Mouse (Mus musculus): ENCODE data around the gene Xlr4c. TPM values are rescaled to one million over a fixed set of nuclear protein-coding genes. Genes with fewer than 3 reads are reported as not detected.

Gene Xlr4c
- total RNA-seq (2023): 60.6 TPM

DNA sequence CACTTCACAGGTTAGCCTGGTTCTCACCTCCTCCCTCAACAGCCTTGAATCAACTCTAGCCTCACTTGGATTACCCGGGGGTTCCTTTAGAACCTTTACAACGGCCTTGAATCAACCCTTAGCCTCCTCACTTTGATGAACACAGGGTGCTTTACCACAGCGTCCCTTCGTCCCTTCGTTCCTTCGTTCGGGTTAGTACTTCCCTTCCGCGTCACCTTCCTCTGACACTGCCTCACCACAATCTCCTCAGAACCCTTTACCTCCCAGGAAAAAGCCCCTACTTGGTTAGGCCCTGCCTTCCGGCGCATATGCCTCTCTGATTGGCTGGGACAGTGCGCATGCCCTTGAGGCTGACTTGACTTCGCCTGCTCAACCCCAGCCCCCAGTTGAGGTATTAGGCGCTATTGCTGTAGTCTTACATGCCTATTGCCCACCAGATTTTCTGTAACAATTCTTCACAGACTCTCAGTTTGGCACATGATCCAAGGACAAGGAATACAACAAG, at the start of gene Xlr4c:
TSS of gene Xlr4c (minus strand) at position 310 of the 505 bp plus-strand sequence.

DNA sequence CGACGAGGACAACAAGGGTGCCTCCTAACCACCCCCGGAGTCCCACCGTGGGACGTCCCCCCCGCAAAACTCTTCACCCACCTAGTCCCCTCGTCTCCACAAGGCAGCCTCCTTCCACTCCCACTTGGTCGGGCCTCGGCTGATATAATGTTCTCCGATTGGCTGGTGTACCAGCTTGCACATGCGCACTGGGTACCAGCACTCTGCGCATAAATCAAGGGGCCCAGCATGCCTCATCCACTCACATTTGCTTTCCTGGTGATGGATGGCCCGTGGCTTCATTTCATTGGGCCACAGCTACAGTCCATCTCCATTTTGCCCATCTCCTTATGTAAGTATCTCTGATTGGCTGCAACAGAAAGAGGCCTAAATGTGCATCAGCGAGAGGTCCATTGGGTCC, 22.3 kb upstream of the Xlr4c start, which contains the start of gene Xlr3c:
TSS of gene Xlr3c (minus strand) at position 121 of the 400 bp plus-strand sequence.

DNA sequence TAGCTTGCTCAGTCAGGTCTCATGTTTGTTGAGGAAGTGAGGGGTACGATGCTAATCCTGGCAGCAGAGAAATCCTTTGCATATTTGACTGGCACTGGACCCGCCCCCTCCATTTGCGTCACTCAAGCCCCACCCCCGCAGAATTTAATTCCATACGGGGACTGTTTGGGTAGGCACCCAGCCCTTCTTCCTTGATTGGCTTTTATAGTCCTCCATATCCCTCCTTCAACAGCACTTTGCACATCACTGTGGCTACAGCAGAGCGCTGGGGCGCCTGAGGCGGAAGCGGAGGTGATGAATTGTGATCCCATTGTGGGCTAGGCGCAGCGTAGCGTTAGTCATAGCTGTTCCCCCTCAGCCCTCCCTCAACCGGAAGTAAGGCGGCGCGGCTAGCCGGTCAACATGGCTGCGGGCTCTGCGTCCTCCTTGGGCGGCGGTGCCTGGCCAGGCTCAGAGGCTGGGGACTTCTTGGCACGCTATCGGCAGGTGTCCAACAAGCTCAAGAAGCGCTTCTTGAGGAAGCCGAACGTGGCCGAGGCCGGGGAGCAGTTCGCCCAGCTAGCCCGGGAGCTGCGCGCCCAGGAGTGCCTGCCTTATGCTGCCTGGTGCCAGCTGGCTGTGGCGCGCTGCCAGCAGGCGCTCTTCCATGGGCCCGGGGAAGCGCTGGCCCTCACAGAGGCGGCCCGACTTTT, 14.9 kb downstream of the Xlr4c start, which contains the start of gene F8a:
TSS of gene F8a (plus strand) at position 378 of the 692 bp plus-strand sequence.

DNA sequence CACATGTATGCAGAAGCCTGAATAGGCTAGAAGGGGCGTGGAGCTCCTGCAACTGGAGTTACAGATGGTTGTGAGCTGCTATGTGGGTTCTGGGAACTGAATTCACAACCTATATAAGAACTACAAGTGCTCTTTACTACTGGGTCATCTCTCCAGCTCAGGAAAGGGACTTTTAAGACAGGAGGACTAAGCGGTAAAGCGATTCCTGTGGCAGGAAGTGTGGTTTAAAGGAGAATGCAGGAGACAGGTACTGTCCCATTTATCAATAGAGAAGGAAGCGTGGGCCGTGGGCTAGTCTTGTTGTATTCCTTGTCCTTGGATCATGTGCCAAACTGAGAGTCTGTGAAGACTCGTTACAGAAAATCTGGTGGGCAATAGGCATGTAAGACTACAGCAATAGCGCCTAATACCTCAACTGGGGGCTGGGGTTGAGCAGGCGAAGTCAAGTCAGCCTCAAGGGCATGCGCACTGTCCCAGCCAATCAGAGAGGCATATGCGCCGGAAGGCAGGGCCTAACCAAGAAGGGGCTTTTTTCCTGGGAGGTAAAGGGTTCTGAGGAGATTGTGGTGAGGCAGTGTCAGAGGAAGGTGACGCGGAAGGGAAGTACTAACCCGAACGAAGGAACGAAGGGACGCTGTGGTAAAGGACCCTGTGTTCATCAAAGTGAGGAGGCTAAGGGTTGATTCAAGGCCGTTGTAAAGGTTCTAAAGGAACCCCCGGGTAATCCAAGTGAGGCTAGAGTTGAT, 28.9 kb downstream of the Xlr4c start, which contains the start of gene Xlr4b:
TSS of gene Xlr4b (plus strand) at position 515 of the 746 bp plus-strand sequence.

DNA sequence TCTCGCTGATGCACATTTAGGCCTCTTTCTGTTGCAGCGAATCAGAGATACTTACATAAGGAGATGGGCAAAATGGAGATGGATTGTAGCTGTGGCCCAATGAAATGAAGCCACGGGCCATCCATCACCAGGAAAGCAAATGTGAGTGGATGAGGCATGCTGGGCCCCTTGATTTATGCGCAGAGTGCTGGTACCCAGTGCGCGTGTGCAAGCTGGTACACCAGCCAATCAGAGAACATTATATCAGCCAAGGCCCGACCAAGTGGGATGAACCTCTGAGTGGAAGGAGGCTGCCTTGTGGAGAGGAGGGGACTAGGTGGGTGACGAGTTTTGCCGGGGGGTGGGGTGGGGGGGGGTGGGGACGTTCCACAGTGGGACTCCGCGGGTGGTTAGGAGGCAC, 51.0 kb downstream of the Xlr4c start, which contains the start of gene Xlr3b:
TSS of gene Xlr3b (plus strand) at position 274 of the 400 bp plus-strand sequence.

Other genes starting within 250 kb of the Xlr4c start
- gene Pnma5, start 206.0 kb downstream of the Xlr4c start, total RNA-seq (2023): 1.7 TPM
- gene Pnma3, start 178.3 kb downstream of the Xlr4c start, total RNA-seq (2023): not detected
- gene Xlr4a, start 160.7 kb downstream of the Xlr4c start, total RNA-seq (2023): 47.3 TPM
- 1.0 TPM for gene Xlr3a, start 146.0 kb downstream of the Xlr4c start, total RNA-seq (2023)
- 1.7 TPM for gene Gm14685, start 126.1 kb downstream of the Xlr4c start, total RNA-seq (2023)
- not detected for gene Xlr5b, start 94.3 kb downstream of the Xlr4c start, total RNA-seq (2023)
- not detected for gene DXBay18, start 93.7 kb downstream of the Xlr4c start, total RNA-seq (2023)
- not detected for gene Spin2d, start 66.1 kb downstream of the Xlr4c start, total RNA-seq (2023)
- gene Xlr3b, start 50.9 kb downstream of the Xlr4c start, total RNA-seq (2023): 5.2 TPM
- gene Xlr4b, start 28.8 kb downstream of the Xlr4c start, total RNA-seq (2023): 86.9 TPM
- 18.5 TPM for gene F8a, start 14.8 kb downstream of the Xlr4c start, total RNA-seq (2023)
- gene Xlr3c, start 22.3 kb upstream of the Xlr4c start, total RNA-seq (2023): not detected
- gene Xlr5a, start 49.8 kb upstream of the Xlr4c start, total RNA-seq (2023): not detected
- not detected for gene Xlr5c, start 49.8 kb upstream of the Xlr4c start, total RNA-seq (2023)
- gene Gm45015, start 93.7 kb upstream of the Xlr4c start, total RNA-seq (2023): not detected
- gene Zfp275, start 99.5 kb upstream of the Xlr4c start, total RNA-seq (2023): 28.4 TPM
- not detected for gene Gm18336, start 155.6 kb upstream of the Xlr4c start, total RNA-seq (2023)
- not detected for gene Zfp92, start 168.0 kb upstream of the Xlr4c start, total RNA-seq (2023)
- not detected for gene Trex2, start 192.2 kb upstream of the Xlr4c start, total RNA-seq (2023)
- gene Haus7, start 215.9 kb upstream of the Xlr4c start, total RNA-seq (2023): 24.2 TPM
- gene Bgn, start 240.5 kb upstream of the Xlr4c start, total RNA-seq (2023): 2.8 TPM